Mouse (Mus musculus): ENCODE measurements around the gene Lmo3. TPM values are rescaled to one million over a fixed set of nuclear protein-coding genes. Genes with fewer than 3 reads are reported as not detected.

The Lmo3 gene
- polyA plus RNA-seq, 1 experiment = not detected

GRCm38 (mm10) chr6:138398836-138399235, 182.9 kb downstream of the Lmo3 start:
- no peak overlapping the region for H3ac ChIP-seq (ENCODE audit: control insufficient read depth, insufficient read length, low read depth)
- no peak overlapping the region for H3K4me3 ChIP-seq (ENCODE audit: insufficient read depth, poor library complexity, severe bottlenecking)
- no peak for TF ChIP-seq USF1 (IDR thresholded peaks at IDR 0.05; ENCODE audit: low read depth)
- no peak for TF ChIP-seq FOSL1 (IDR thresholded peaks at IDR 0.05; ENCODE audit: insufficient read depth, low read length, poor library complexity, severe bottlenecking)
- TF ChIP-seq MYOG (IDR thresholded peaks at IDR 0.05; ENCODE audit: control insufficient read depth, extremely low read depth, insufficient read length) = no peak
- no peak for TF ChIP-seq MAX (IDR thresholded peaks at IDR 0.05)
- TF ChIP-seq CEBPB (IDR thresholded peaks at IDR 0.05; ENCODE audit: low read depth) = no peak
- no peak for TF ChIP-seq MYOD1 (IDR thresholded peaks at IDR 0.05; ENCODE audit: control insufficient read depth, insufficient read length, low read depth)
- no peak for TF ChIP-seq CTCF (IDR thresholded peaks at IDR 0.05; ENCODE audit: control insufficient read depth, insufficient read depth, insufficient read length)
- H3K79me2 ChIP-seq (ENCODE audit: control insufficient read depth, insufficient read depth) = no peaks in the 10 kb centered on the region
- H3K27me3 ChIP-seq (ENCODE audit: control insufficient read depth, insufficient read depth, insufficient read length) = no peaks in the 10 kb centered on the region
- no peaks in the 10 kb centered on the region for H3K36me3 ChIP-seq (ENCODE audit: control insufficient read depth, insufficient read depth)
- no peaks in the 10 kb centered on the region for H3K79me3 ChIP-seq (ENCODE audit: low read depth)

- H3K4me3 ChIP-seq (ENCODE audit: insufficient read depth, poor library complexity, severe bottlenecking) = no peak overlapping the region
- TF ChIP-seq FOSL1 (IDR thresholded peaks at IDR 0.05; ENCODE audit: insufficient read depth, low read length, poor library complexity, severe bottlenecking) (no peak), CEBPB (IDR thresholded peaks at IDR 0.05; ENCODE audit: low read depth) (no peak), MYOD1 (IDR thresholded peaks at IDR 0.05; ENCODE audit: control insufficient read depth, insufficient read length, low read depth) (no peak), USF1 (IDR thresholded peaks at IDR 0.05; ENCODE audit: low read depth) (no peak), CTCF (IDR thresholded peaks at IDR 0.05; ENCODE audit: control insufficient read depth, insufficient read depth, insufficient read length) (no peak), MYOG (IDR thresholded peaks at IDR 0.05; ENCODE audit: control insufficient read depth, extremely low read depth, insufficient read length) (no peak), MAX (IDR thresholded peaks at IDR 0.05) (no peak)
- H3K36me3 ChIP-seq (ENCODE audit: control insufficient read depth, insufficient read depth) = no peaks in the 10 kb centered on the region
- no peaks in the 10 kb centered on the region for H3K79me2 ChIP-seq (ENCODE audit: control insufficient read depth, insufficient read depth)
- H3K79me3 ChIP-seq (ENCODE audit: low read depth) = no peaks in the 10 kb centered on the region
- H3ac ChIP-seq (ENCODE audit: control insufficient read depth, insufficient read length, low read depth) = no peak overlapping the region
- H3K27me3 ChIP-seq (ENCODE audit: control insufficient read depth, insufficient read depth, insufficient read length) = no peaks in the 10 kb centered on the region
Measured at GRCm38 (mm10) chr6:138391085-138391484, 190.7 kb downstream of the Lmo3 start.

GRCm38 (mm10) chr6:138388168-138388936, 193.4 kb downstream of the Lmo3 start:
- Histone ChIP-seq H3K27me3 (ENCODE audit: control insufficient read depth, insufficient read depth, insufficient read length) (no peaks in the 10 kb centered on the region), H3K36me3 (ENCODE audit: control insufficient read depth, insufficient read depth) (no peaks in the 10 kb centered on the region), H3ac (ENCODE audit: control insufficient read depth, insufficient read length, low read depth) (no peak overlapping the region), H3K79me3 (ENCODE audit: low read depth) (no peaks in the 10 kb centered on the region), H3K79me2 (ENCODE audit: control insufficient read depth, insufficient read depth) (no peaks in the 10 kb centered on the region), H3K4me3 (ENCODE audit: insufficient read depth, poor library complexity, severe bottlenecking) (no peak overlapping the region)
- no peak for TF ChIP-seq CTCF (IDR thresholded peaks at IDR 0.05; ENCODE audit: control insufficient read depth, insufficient read depth, insufficient read length)
- no peak for TF ChIP-seq MYOG (IDR thresholded peaks at IDR 0.05; ENCODE audit: control insufficient read depth, extremely low read depth, insufficient read length)
- no peak for TF ChIP-seq USF1 (IDR thresholded peaks at IDR 0.05; ENCODE audit: low read depth)
- no peak for TF ChIP-seq MYOD1 (IDR thresholded peaks at IDR 0.05; ENCODE audit: control insufficient read depth, insufficient read length, low read depth)

- Histone ChIP-seq H3K27me3 (ENCODE audit: control insufficient read depth, insufficient read depth, insufficient read length) (no peaks in the 10 kb centered on the region), H3K36me3 (ENCODE audit: control insufficient read depth, insufficient read depth) (no peaks in the 10 kb centered on the region), H3K79me2 (ENCODE audit: control insufficient read depth, insufficient read depth) (no peaks in the 10 kb centered on the region), H3ac (ENCODE audit: control insufficient read depth, insufficient read length, low read depth) (no peak overlapping the region), H3K4me3 (ENCODE audit: insufficient read depth, poor library complexity, severe bottlenecking) (no peak overlapping the region), H3K79me3 (ENCODE audit: low read depth) (no peaks in the 10 kb centered on the region)
- TF ChIP-seq FOSL1 (IDR thresholded peaks at IDR 0.05; ENCODE audit: insufficient read depth, low read length, poor library complexity, severe bottlenecking) (no peak), MYOD1 (IDR thresholded peaks at IDR 0.05; ENCODE audit: control insufficient read depth, insufficient read length, low read depth) (no peak)
Measured at GRCm38 (mm10) chr6:138383208-138383607, 198.6 kb downstream of the Lmo3 start.

GRCm38 (mm10) chr6:138371176-138371575, 210.6 kb downstream of the Lmo3 start:
- H3ac ChIP-seq (ENCODE audit: control insufficient read depth, insufficient read length, low read depth) = no peak overlapping the region
- no peaks in the 10 kb centered on the region for H3K27me3 ChIP-seq (ENCODE audit: control insufficient read depth, insufficient read depth, insufficient read length)
- H3K36me3 ChIP-seq (ENCODE audit: control insufficient read depth, insufficient read depth) = no peaks in the 10 kb centered on the region
- no peaks in the 10 kb centered on the region for H3K79me3 ChIP-seq (ENCODE audit: low read depth)
- TF ChIP-seq FOSL1 (IDR thresholded peaks at IDR 0.05; ENCODE audit: insufficient read depth, low read length, poor library complexity, severe bottlenecking) = no peak
- no peak for TF ChIP-seq CTCF (IDR thresholded peaks at IDR 0.05; ENCODE audit: control insufficient read depth, insufficient read depth, insufficient read length)
- TF ChIP-seq MYOD1 (IDR thresholded peaks at IDR 0.05; ENCODE audit: control insufficient read depth, insufficient read length, low read depth) = no peak
- TF ChIP-seq USF1 (IDR thresholded peaks at IDR 0.05; ENCODE audit: low read depth) = no peak
- H3K4me3 ChIP-seq (ENCODE audit: insufficient read depth, poor library complexity, severe bottlenecking) = no peak overlapping the region
- no peaks in the 10 kb centered on the region for H3K79me2 ChIP-seq (ENCODE audit: control insufficient read depth, insufficient read depth)

GRCm38 (mm10) chr6:138364111-138364510, 217.7 kb downstream of the Lmo3 start:
- no peak overlapping the region for H3ac ChIP-seq (ENCODE audit: control insufficient read depth, insufficient read length, low read depth)
- H3K27me3 ChIP-seq (ENCODE audit: control insufficient read depth, insufficient read depth, insufficient read length) = no peaks in the 10 kb centered on the region
- H3K79me2 ChIP-seq (ENCODE audit: control insufficient read depth, insufficient read depth) = no peaks in the 10 kb centered on the region
- H3K4me3 ChIP-seq (ENCODE audit: insufficient read depth, poor library complexity, severe bottlenecking) = no peak overlapping the region
- no peaks in the 10 kb centered on the region for H3K79me3 ChIP-seq (ENCODE audit: low read depth)
- TF ChIP-seq CEBPB (IDR thresholded peaks at IDR 0.05; ENCODE audit: low read depth) (no peak), MYOG (IDR thresholded peaks at IDR 0.05; ENCODE audit: control insufficient read depth, extremely low read depth, insufficient read length) (no peak), FOSL1 (IDR thresholded peaks at IDR 0.05; ENCODE audit: insufficient read depth, low read length, poor library complexity, severe bottlenecking) (no peak), MYOD1 (IDR thresholded peaks at IDR 0.05; ENCODE audit: control insufficient read depth, insufficient read length, low read depth) (no peak), USF1 (IDR thresholded peaks at IDR 0.05; ENCODE audit: low read depth) (no peak), MAX (IDR thresholded peaks at IDR 0.05) (no peak), CTCF (IDR thresholded peaks at IDR 0.05; ENCODE audit: control insufficient read depth, insufficient read depth, insufficient read length) (no peak)
- no peaks in the 10 kb centered on the region for H3K36me3 ChIP-seq (ENCODE audit: control insufficient read depth, insufficient read depth)
